Mouse (Mus musculus): Measurements from ENCODE around the gene Gm45717.

DNA sequence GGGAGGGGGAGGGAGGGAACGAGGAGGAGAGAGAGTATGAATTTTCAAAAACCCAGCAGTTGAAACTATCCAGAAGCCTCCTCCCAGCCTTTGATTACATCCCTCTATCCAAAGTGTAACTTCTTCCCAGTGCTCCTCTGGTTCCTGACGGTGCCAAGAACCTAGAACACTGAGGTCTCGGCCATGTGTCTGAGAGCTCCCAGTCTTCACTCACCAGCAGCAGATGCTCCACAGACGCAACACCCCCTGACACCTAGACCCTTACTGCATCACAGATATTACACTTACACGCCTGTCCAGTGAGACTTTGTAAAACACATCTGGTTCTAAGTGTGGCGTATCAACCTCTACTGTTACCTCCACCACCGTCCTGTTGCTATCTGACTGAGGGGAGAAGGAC lies 3.3 kb downstream of the Gm45717 start:
- TF ChIP-seq CTCF (IDR thresholded peaks at IDR 0.05; ENCODE audit: low read depth) = no peak
- no peak for TF ChIP-seq EP300 (IDR thresholded peaks at IDR 0.05; ENCODE audit: low read depth)
